ENCODE assay signal across 9 mouse cellular contexts in genomic region chr1:183043161-183043812, GRCm38 (mm10).
DNase-seq lines count a peak whose midpoint lies in the region; ATAC-seq and TF ChIP-seq lines count a peak whose summit lies in the region.
"Had no signal": no experiment of that assay in that cellular context is flagged by ENCODE, and none has a peak within 500 bp of the region (broad histone marks: within the 10 kb centered on the region; RNA-seq: fewer than 3 reads in every experiment).

No protein-coding gene starts in this region.

- 13% methylated on average over 13 of the region's 13 CpGs for WGBS in heart, adult 2 months
- WGBS in heart, postnatal 0 days, result 38% methylated on average over 13 of the region's 13 CpGs
- WGBS in limb, embryonic 13.5 days, result 72% methylated on average over 13 of the region's 13 CpGs

- peak; percentile 24; the same call in 1 of the 2 replicates for ATAC-seq in heart, postnatal 0 days (ENCODE audit: insufficient read depth, low read depth)
- ATAC-seq in limb, embryonic 13.5 days (ENCODE audit: low FRiP score, low read depth), result 0 out of 2 replicates have a peak, but pooled peaks have one; percentile 33

- no peak overlapping the region for H3K9ac ChIP-seq in heart, adult 2 months (ENCODE audit: low read depth, low read length)
- no peak overlapping the region for H3K9ac ChIP-seq in heart, postnatal 0 days (replicated peaks; ENCODE audit: low read depth, low read length)
- no peak overlapping the region for H3K9ac ChIP-seq in limb, embryonic 13.5 days
- H3K9ac ChIP-seq: hindbrain, embryonic 12.5 days had no signal

- no peaks in the 10 kb centered on the region for H3K79me2 ChIP-seq in heart, adult 2 months (replicated peaks; ENCODE audit: control insufficient read depth, insufficient read depth, low read length)

- no peak for TF ChIP-seq CTCF in heart, adult 2 months (IDR thresholded peaks at IDR 0.05)
- TF ChIP-seq CTCF in heart, postnatal 0 days (IDR thresholded peaks at IDR 0.05; ENCODE audit: low read depth), result no peak

- peak; percentile 28 to 63 for DNase-seq in kidney, postnatal 25 days
- DNase-seq in kidney, adult 8-10 months, result no peak
- DNase-seq in heart, adult 2 months, result peak; percentile 49 to 66
- DNase-seq in heart, postnatal 0 days (ENCODE audit: low spot score), result no peak
- DNase-seq in thymus, postnatal 25 days, result no peak
- DNase-seq in c-Kit-positive CD71-positive TER-119-positive erythroid progenitor cells, embryonic 14.5 days (ENCODE audit: low spot score), result no peak
- no peak for DNase-seq in adrenal gland, postnatal 14 days

- H3K4me3 ChIP-seq in heart, adult 2 months, result no peak overlapping the region
- no peak overlapping the region for H3K4me3 ChIP-seq in heart, postnatal 0 days (ENCODE audit: low read depth, low read length)
- H3K4me3 ChIP-seq in limb, embryonic 13.5 days, result no peak overlapping the region
- H3K4me3 ChIP-seq: hindbrain, embryonic 12.5 days had no signal

- no peaks in the 10 kb centered on the region for H3K36me3 ChIP-seq in heart, adult 2 months (ENCODE audit: control insufficient read depth, insufficient read depth, low read length)
- no peaks in the 10 kb centered on the region for H3K36me3 ChIP-seq in heart, postnatal 0 days (replicated peaks; ENCODE audit: control insufficient read depth, insufficient read depth, low read length)
- no peaks in the 10 kb centered on the region for H3K36me3 ChIP-seq in limb, embryonic 13.5 days
- H3K36me3 ChIP-seq: hindbrain, embryonic 12.5 days had no signal

- TF ChIP-seq POLR2A in heart, adult 2 months (IDR thresholded peaks at IDR 0.05; ENCODE audit: insufficient read depth, low read depth, low read length), result no peak

- intact Hi-C loops in heart, adult 2 months (cut with DNase I), result no loop called here

- H3K4me1 ChIP-seq in heart, adult 2 months (ENCODE audit: control insufficient read depth, insufficient read depth, low read length), result peaks cover 28% of the 10 kb centered on the region
- H3K4me1 ChIP-seq in heart, postnatal 0 days (ENCODE audit: control insufficient read depth, insufficient read depth), result peaks cover 33% of the 10 kb centered on the region
- H3K4me1 ChIP-seq in limb, embryonic 13.5 days, result peaks cover 48% of the 10 kb centered on the region

- no peaks in the 10 kb centered on the region for H3K27me3 ChIP-seq in heart, adult 2 months (ENCODE audit: control insufficient read depth, insufficient read depth, low read length)
- H3K27me3 ChIP-seq in heart, postnatal 0 days (ENCODE audit: control insufficient read depth, insufficient read depth, low read length), result no peaks in the 10 kb centered on the region
- H3K27me3 ChIP-seq in limb, embryonic 13.5 days, result no peaks in the 10 kb centered on the region

- 0 out of 2 replicates have a peak overlapping the region, but pooled peaks have one; percentile 6 for H3K4me2 ChIP-seq in heart, postnatal 0 days (ENCODE audit: low read depth, low read length)
- H3K4me2 ChIP-seq in limb, embryonic 13.5 days (replicated peaks), result no peak overlapping the region
- H3K4me2 ChIP-seq: hindbrain, embryonic 12.5 days had no signal

- 0 out of 2 replicates have a peak, but pooled peaks cover 4% of the 10 kb centered on the region for H3K9me3 ChIP-seq in heart, postnatal 0 days (replicated peaks; ENCODE audit: control insufficient read depth, low read length)
- no peaks in the 10 kb centered on the region for H3K9me3 ChIP-seq in limb, embryonic 13.5 days
- H3K9me3 ChIP-seq: hindbrain, embryonic 12.5 days had no signal

- 0 out of 2 replicates have a peak, but pooled peaks have one; percentile 15 for TF ChIP-seq EP300 in heart, adult 2 months (IDR thresholded peaks at IDR 0.05; ENCODE audit: insufficient read depth, low read depth, low read length)
- TF ChIP-seq EP300 in heart, postnatal 0 days (IDR thresholded peaks at IDR 0.05; ENCODE audit: low read depth), result no peak

- peak overlapping the region; percentile 68 for H3K27ac ChIP-seq in heart, adult 2 months
- peak overlapping the region; percentile 22; the same call in 1 of the 2 replicates for H3K27ac ChIP-seq in heart, postnatal 0 days (ENCODE audit: low read depth)
- H3K27ac ChIP-seq in limb, embryonic 13.5 days, result peak overlapping the region; percentile 33; the same call in 1 of the 2 replicates
- H3K27ac ChIP-seq: hindbrain, embryonic 12.5 days had no signal

Comparison
In these comparisons a context has a peak if more than half of its experiments do, and no peak if none do; other contexts are left out.
1. DNase-seq: peak in kidney, postnatal 25 days (2 of 2) and heart, adult 2 months (2 of 2); none in kidney, adult 8-10 months (0 of 2), heart, postnatal 0 days (single experiment), thymus, postnatal 25 days (single experiment), c-Kit-positive CD71-positive TER-119-positive erythroid progenitor cells, embryonic 14.5 days (single experiment) and adrenal gland, postnatal 14 days (single experiment).
2. Peak in every context shown above with its lines, with median percentiles within 50 percentile points of each other: H3K27ac ChIP-seq.